Mouse (Mus musculus) spleen, embryonic (tissue): Measurements from ENCODE around the gene Il17d.

Experiments used
- CTCF ChIA-PET: fragments of 350-600 bp; sonication (Branson Sonifier 250); formaldehyde crosslinking; loops from one replicate; lab custom pipeline; 2022; lab: Charles Lee

Gene Il17d

GRCm38 (mm10) chr14:57534961-57535360 lies 10.4 kb downstream of the Il17d start:
- CTCF ChIA-PET, result no interaction called here

GRCm38 (mm10) chr14:57535646-57536045 lies 11.1 kb downstream of the Il17d start:
- CTCF ChIA-PET, result no interaction called here

GRCm38 (mm10) chr14:57536820-57537219 lies 12.2 kb downstream of the Il17d start:
- CTCF ChIA-PET, result interaction anchor here (0.5 kb wide), 1 partner anchor 128 kb away, joined by 5 read pairs; no protein-coding TSS in a partner anchor

- CTCF ChIA-PET, result interaction anchor here (0.5 kb wide), 1 partner anchor 128 kb away, joined by 5 read pairs; no protein-coding TSS in a partner anchor
Measured at GRCm38 (mm10) chr14:57537261-57538015, 12.9 kb downstream of the Il17d start.

- CTCF ChIA-PET, result no interaction called here
Measured at GRCm38 (mm10) chr14:57540683-57541082, 16.1 kb downstream of the Il17d start.

GRCm38 (mm10) chr14:57542231-57542630 lies 17.7 kb downstream of the Il17d start:
- CTCF ChIA-PET, result interaction anchor here (0.5 kb wide), 1 partner anchor 335 kb away, joined by 4 read pairs; no protein-coding TSS in a partner anchor

- CTCF ChIA-PET, result no interaction called here
Measured at GRCm38 (mm10) chr14:57543420-57544039, 19.0 kb downstream of the Il17d start.

- CTCF ChIA-PET, result no interaction called here
Measured at GRCm38 (mm10) chr14:57545526-57545925, 20.9 kb downstream of the Il17d start.

- CTCF ChIA-PET, result no interaction called here
Measured at GRCm38 (mm10) chr14:57546131-57546530, 21.6 kb downstream of the Il17d start.

GRCm38 (mm10) chr14:57546557-57547021 lies 22.0 kb downstream of the Il17d start:
- CTCF ChIA-PET, result no interaction called here

- CTCF ChIA-PET, result no interaction called here
Measured at GRCm38 (mm10) chr14:57547062-57547461, 22.5 kb downstream of the Il17d start.

GRCm38 (mm10) chr14:57552945-57553344 lies 28.4 kb downstream of the Il17d start:
- CTCF ChIA-PET, result no interaction called here

GRCm38 (mm10) chr14:57554434-57554833 lies 29.9 kb downstream of the Il17d start:
- CTCF ChIA-PET, result no interaction called here

GRCm38 (mm10) chr14:57555471-57556070 lies 31.0 kb downstream of the Il17d start:
- CTCF ChIA-PET, result no interaction called here

GRCm38 (mm10) chr14:57556922-57557321 lies 32.3 kb downstream of the Il17d start:
- CTCF ChIA-PET, result no interaction called here

GRCm38 (mm10) chr14:57565626-57566025 lies 41.0 kb downstream of the Il17d start:
- CTCF ChIA-PET, result no interaction called here

GRCm38 (mm10) chr14:57571155-57572133 lies 46.9 kb downstream of the Il17d start, which contains the start of gene Eef1akmt1:
TSS of gene Eef1akmt1 (minus strand) at chr14:57571612.
- CTCF ChIA-PET, result no interaction called here

GRCm38 (mm10) chr14:57574792-57575587 lies 50.4 kb downstream of the Il17d start:
- CTCF ChIA-PET, result no interaction called here

GRCm38 (mm10) chr14:57576364-57577060 lies 51.9 kb downstream of the Il17d start:
- CTCF ChIA-PET, result interaction anchor here (0.6 kb wide), 1 partner anchor 157 kb away, joined by 6 read pairs; no protein-coding TSS in a partner anchor

- CTCF ChIA-PET, result no interaction called here
Measured at GRCm38 (mm10) chr14:57591830-57592229, 67.3 kb downstream of the Il17d start.
